Mouse (Mus musculus) ES-E14 (cell line): ENCODE results near the gene Ctnnb1. TPM values are rescaled to one million over a fixed set of nuclear protein-coding genes. Genes with fewer than 3 reads are reported as not detected.

ENCODE experiments used
- DNase-seq: peaks from one replicate; pipeline ENCODE4 v3.0.0-alpha.2; 2013; ENCODE audit warnings: low read depth, low spot score
- H3K27ac ChIP-seq: 2 replicates; pipeline ENCODE4 v1.5.1; 2012; ENCODE audit warnings: low read depth, mild to moderate bottlenecking, low read length, moderate library complexity, mixed read lengths; ENCODE audit not compliant: poor library complexity, insufficient read depth, severe bottlenecking
- H3K36me3 ChIP-seq: 2 replicates; pipeline ENCODE4 v1.6.1; 2012; ENCODE audit warnings: mild to moderate bottlenecking, low read length, moderate library complexity, mixed read lengths; ENCODE audit not compliant: control insufficient read depth, poor library complexity, insufficient read depth, severe bottlenecking
- H3K4me1 ChIP-seq, 2 experiments: fragments of 150-350 bp in 1 of 2; sonication (generic) in 1 of 2; 2 replicates each; pipeline ENCODE4 v1.6.1; 2012; ENCODE audit warnings: low read length in 2 of 2, mild to moderate bottlenecking in 1 of 2, mixed read lengths in 1 of 2; ENCODE audit not compliant: control insufficient read depth in 2 of 2, insufficient read depth in 2 of 2, poor library complexity in 1 of 2
- H3K4me3 ChIP-seq, 2 experiments: fragments of 150-350 bp in 1 of 2; sonication (generic) in 1 of 2; 2 replicates each; pipeline ENCODE4 v1.5.1; 2012; ENCODE audit warnings: low read length in 2 of 2, low read depth in 1 of 2, mild to moderate bottlenecking in 1 of 2, mixed read lengths in 1 of 2; ENCODE audit not compliant: insufficient read depth in 1 of 2, poor library complexity in 1 of 2, severe bottlenecking in 1 of 2
- H3K9ac ChIP-seq: 2 replicates; pipeline ENCODE4 v1.6.1; 2012; ENCODE audit warnings: low read depth, mild to moderate bottlenecking, low read length, mixed read lengths; ENCODE audit not compliant: poor library complexity, insufficient read depth, severe bottlenecking
- H3K9me3 ChIP-seq: fragments of 150-350 bp; sonication (generic); 2 replicates; pipeline ENCODE4 v1.6.1; 2012; ENCODE audit warnings: low read depth, mild to moderate bottlenecking, low read length; ENCODE audit not compliant: control insufficient read depth, insufficient read depth
- CHD2 ChIP-seq: IDR thresholded peaks from 2 replicates; pipeline ENCODE4 v1.6.1; 2014; ENCODE audit warnings: mild to moderate bottlenecking, low read depth, low read length, inconsistent platforms
- HCFC1 ChIP-seq: IDR thresholded peaks from 2 replicates; pipeline ENCODE4 v1.6.1; 2012; ENCODE audit warnings: low read length, inconsistent platforms, borderline replicate concordance; ENCODE audit not compliant: insufficient read depth
- MAFK ChIP-seq: IDR thresholded peaks from 2 replicates; pipeline ENCODE4 v1.6.1; 2014; ENCODE audit warnings: mild to moderate bottlenecking, low read depth, low read length, inconsistent platforms; ENCODE audit not compliant: insufficient read depth
- ZC3H11A ChIP-seq: IDR thresholded peaks from 2 replicates; pipeline ENCODE4 v1.6.1; 2012; ENCODE audit warnings: low read depth, mild to moderate bottlenecking, inconsistent platforms, low read length, borderline replicate concordance
- ZNF384 ChIP-seq: IDR thresholded peaks from 2 replicates; pipeline ENCODE4 v1.6.1; 2012; ENCODE audit warnings: low read depth, low read length, inconsistent platforms
- in situ Hi-C, 2 experiments: fragments of 600-800 bp; cut with MboI; formaldehyde crosslinking; loops; one replicate each; pipeline ENCODE4 v1.15.1; 2025; ENCODE audit warnings: low sequenced_read_pairs in 2 of 2, inconsistent platforms in 1 of 2; ENCODE audit not compliant: unreplicated experiment in 2 of 2
- total RNA-seq: library from RNA; depleted of rRNA; stranded (reverse); fragments of 300-350 nt; gene quantifications from 2 replicates; pipeline ENCODE4 v1.2.3, GENCODE M21; 2012

The Ctnnb1 gene
- total RNA-seq, 1 experiment, result 572 TPM

DNA sequence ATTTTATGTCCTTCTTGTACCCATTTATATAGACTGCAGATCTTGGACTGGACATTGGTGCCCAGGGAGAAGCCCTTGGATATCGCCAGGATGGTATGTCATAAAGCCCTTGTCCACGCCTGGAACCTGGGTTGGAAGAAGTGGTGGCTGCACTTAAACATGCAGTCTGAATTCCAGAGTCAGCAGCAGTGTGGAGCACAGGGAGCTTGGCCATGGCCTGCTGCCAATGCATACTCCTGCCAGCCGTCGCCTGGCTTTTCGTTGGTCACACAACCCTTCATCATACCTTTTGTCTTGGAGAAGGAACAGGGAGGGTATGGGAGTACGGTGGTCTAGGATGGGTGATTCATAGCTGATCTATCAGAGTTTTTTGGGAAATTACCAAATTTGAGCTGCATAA is 29.5 kb downstream of the Ctnnb1 start:
- peaks cover 78% of the 10 kb centered on the region for H3K36me3 ChIP-seq
- no peak for TF ChIP-seq ZC3H11A
- no peak for TF ChIP-seq CHD2
- TF ChIP-seq MAFK, result no peak
- TF ChIP-seq ZNF384, result no peak
- TF ChIP-seq HCFC1, result no peak
- H3K4me1 ChIP-seq, result peaks cover 2 to 10% of the 10 kb centered on the region in 2 experiments
- in situ Hi-C loops, result no loop called here
- H3K9ac ChIP-seq, result no peak overlapping the region
- no peaks in the 10 kb centered on the region for H3K9me3 ChIP-seq
- DNase-seq, result no peak
- H3K27ac ChIP-seq, result no peak overlapping the region
- no peak overlapping the region for H3K4me3 ChIP-seq

- TF ChIP-seq ZNF384, result no peak
- no peak for TF ChIP-seq HCFC1
- TF ChIP-seq ZC3H11A, result no peak
- no peak for TF ChIP-seq MAFK
- no peak for TF ChIP-seq CHD2
Measured at GRCm38 (mm10) chr9:120959225-120959624, 30.2 kb downstream of the Ctnnb1 start.

DNA sequence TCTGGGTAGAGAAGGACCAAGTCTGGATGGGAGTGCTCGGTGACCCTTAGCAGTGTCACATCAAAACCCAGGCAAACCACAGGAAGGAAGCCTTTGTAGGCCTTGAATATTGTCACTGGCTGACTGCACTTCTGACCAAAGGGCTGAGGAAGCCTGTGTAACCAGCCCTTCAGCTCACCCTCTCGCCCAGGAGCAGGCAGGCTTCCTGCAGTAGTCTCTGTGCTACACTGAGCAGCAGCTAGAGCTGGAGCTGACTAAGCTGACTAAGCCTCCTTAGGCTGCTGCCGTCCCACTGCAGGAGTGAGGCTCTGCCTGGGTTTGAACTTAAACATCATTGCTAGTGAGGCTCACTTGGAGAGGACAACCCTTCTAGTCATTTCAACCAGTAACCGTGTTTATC is 31.6 kb downstream of the Ctnnb1 start:
- peaks cover 2 to 10% of the 10 kb centered on the region in 2 experiments for H3K4me1 ChIP-seq
- H3K4me3 ChIP-seq, result no peak overlapping the region
- no peaks in the 10 kb centered on the region for H3K9me3 ChIP-seq
- TF ChIP-seq MAFK (no peak), CHD2 (no peak), HCFC1 (no peak), ZC3H11A (no peak), ZNF384 (no peak)
- no peak overlapping the region for H3K27ac ChIP-seq
- peaks cover 73% of the 10 kb centered on the region for H3K36me3 ChIP-seq
- no peak overlapping the region for H3K9ac ChIP-seq
- DNase-seq, result no peak
- in situ Hi-C loops, result no loop called here

More at GRCm38 (mm10) chr9:120959225-120959624, 30.2 kb downstream of the Ctnnb1 start:
- H3K9ac ChIP-seq, result no peak overlapping the region
- H3K36me3 ChIP-seq, result peaks cover 77% of the 10 kb centered on the region
- no peak for DNase-seq
- in situ Hi-C loops, result no loop called here
- H3K9me3 ChIP-seq, result no peaks in the 10 kb centered on the region
- no peak overlapping the region for H3K4me3 ChIP-seq
- peaks cover 2 to 10% of the 10 kb centered on the region in 2 experiments for H3K4me1 ChIP-seq
- no peak overlapping the region for H3K27ac ChIP-seq

DNA sequence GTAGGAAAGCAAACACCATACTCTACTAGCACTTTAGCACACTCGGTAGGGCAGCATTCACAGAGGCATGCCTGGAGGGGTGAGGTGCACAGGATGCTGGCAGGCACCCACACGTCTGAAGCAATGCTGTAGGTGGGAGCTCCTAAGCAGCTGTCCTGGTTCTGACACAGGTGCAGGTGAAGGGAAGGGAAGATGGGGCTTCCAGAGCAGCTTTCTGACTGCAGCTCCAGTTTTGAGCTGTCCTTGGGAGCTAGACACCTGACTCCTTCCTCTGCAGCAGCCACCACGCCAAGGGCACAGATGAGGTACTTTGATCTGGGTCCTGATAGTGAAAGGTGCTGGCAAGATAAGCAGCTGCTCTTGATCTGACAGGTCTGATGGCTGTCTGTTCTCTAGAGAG is 32.5 kb downstream of the Ctnnb1 start:
- H3K9ac ChIP-seq, result no peak overlapping the region
- in situ Hi-C loops, result no loop called here
- H3K27ac ChIP-seq, result no peak overlapping the region
- no peaks in the 10 kb centered on the region for H3K9me3 ChIP-seq
- no peak for TF ChIP-seq ZNF384
- no peak for TF ChIP-seq ZC3H11A
- TF ChIP-seq MAFK, result no peak
- H3K36me3 ChIP-seq, result peaks cover 72% of the 10 kb centered on the region
- no peak for DNase-seq
- no peak overlapping the region for H3K4me3 ChIP-seq
- H3K4me1 ChIP-seq, result peaks cover 2 to 10% of the 10 kb centered on the region in 2 experiments
